Mouse (Mus musculus): ENCODE results near the gene Snx14. TPM values are rescaled to one million over a fixed set of nuclear protein-coding genes. Genes with fewer than 3 reads are reported as not detected.
"Not testable (repeated sequence)": the region's sequence is repeated elsewhere in the genome, so short reads cannot be mapped to it uniquely, and the experiment has no call there.

Snx14 gene
- polyA plus RNA-seq (2015; fragmentation: Nextera tagmentation; extraction: Ambion mirVana) = 31.3 and 35.2 TPM in 2 replicates

DNA sequence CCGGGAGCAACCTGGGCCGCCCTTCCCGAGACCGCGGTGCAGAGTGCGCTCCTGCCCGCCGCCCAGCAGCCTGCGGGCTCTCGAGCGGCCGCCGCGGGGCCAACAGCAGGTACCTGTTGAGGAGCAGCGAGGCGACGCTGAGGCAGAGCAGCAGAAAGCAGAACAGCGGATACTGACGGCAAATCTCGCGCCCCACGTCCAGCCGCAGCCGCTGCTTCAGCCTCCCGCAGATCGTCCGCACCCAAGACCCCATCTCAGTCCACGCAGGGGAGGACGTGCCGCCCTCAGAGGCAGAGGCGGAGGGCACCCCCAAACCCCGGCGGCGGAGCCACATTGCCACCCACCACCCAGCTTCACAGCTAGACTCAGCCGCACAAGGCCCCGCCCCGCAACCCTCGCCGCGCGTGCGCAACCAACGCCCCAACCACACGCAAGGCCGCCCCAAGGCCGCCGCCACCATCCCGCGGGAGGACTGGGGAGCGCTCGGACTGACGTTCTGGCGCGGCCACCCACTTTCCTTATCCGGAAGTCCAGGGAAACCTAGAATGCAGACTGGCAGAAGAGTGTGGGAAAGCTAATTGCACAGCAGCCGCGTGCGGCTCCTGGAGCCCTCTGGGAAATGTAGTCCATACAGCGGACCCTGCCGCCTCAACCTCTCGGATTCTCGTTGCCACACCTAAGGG lies at the start of gene Snx14:
Gene Snx14, minus strand, starts transcription at position 404 of the 683 bp plus-strand sequence.
- H3K27me3 ChIP-seq (replicated peaks) = no peaks in the 10 kb centered on the region
- peak; percentile 98 for ATAC-seq
- under 1% methylated on average over 62 of the region's 62 CpGs for whole genome bisulfite sequencing
- H3K9ac ChIP-seq = peak within 1 kb of the TSS; percentile 85
- peak within 1 kb of the TSS; percentile 80 for H3K4me2 ChIP-seq (replicated peaks)
- H3K4me1 ChIP-seq (replicated peaks) = peaks cover 2% of the 10 kb centered on the region; the same call in 1 of the 2 replicates
- H3K27ac ChIP-seq = peak within 1 kb of the TSS; percentile 93
- H3K36me3 ChIP-seq = no peaks in the 10 kb centered on the region
- H3K9me3 ChIP-seq = no peaks in the 10 kb centered on the region
- H3K4me3 ChIP-seq (replicated peaks) = peak within 1 kb of the TSS; percentile 76

DNA sequence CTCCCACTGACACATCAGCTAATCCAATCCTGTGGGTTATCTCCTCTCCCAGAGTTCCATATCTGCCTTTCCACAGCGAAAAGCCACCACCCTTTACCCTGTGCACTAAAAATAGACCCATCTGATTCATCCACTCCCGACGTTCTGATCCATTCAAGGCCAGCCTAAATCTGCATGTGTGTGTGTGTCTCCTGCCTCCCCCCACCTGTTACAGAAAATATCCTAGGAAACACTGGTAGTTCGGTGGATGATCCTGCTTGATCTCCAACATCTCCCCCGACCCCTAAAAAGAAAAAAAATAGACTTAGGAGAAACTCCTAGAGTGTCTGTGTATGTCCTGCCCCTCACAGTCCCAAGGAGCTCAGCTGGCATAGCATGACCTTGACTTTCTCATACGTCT lies 45.8 kb upstream of the Snx14 start:
- Histone ChIP-seq H3K27ac (no peak overlapping the region), H3K36me3 (no peaks in the 10 kb centered on the region), H3K4me3 (replicated peaks) (no peak overlapping the region), H3K4me2 (replicated peaks) (no peak overlapping the region), H3K9ac (no peak overlapping the region), H3K27me3 (replicated peaks) (no peaks in the 10 kb centered on the region), H3K9me3 (no peaks in the 10 kb centered on the region), H3K4me1 (replicated peaks) (no peaks in the 10 kb centered on the region)
- ATAC-seq = no peak
- 42% methylated on average over 6 of the region's 6 CpGs for WGBS

DNA sequence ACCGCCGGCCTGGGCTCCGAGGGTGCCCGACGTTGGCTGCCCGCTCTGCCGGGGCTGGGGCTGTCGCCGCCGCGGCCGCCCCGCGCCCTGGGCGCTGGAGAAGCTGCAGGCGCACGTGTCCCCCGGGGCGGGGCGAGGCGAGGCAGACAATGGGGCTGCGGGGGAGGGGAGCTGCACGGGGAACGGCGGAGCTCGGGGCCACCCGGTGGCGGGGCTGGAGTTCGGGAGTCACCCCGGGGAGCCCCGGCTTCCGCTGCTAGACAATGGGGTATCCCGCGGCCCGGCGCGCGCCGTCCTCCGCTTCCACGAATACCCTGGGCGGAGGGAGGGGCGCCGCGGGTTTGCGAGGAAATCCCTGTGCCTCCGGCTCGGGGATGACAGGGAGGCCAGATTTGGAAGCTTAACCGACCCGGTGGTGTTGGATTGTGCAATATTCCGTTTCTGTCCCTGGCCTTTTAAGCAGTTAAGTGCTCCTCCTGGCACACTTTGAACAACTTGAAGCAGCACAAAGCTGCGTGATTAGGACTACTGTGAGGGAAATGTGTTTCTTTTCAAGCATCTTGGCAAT lies 44.2 kb upstream of the Snx14 start:
- Histone ChIP-seq H3K4me2 (replicated peaks) (peak overlapping the region; percentile 63), H3K36me3 (no peaks in the 10 kb centered on the region), H3K9ac (peak overlapping the region; percentile 68), H3K4me1 (replicated peaks) (no peaks in the 10 kb centered on the region), H3K9me3 (no peaks in the 10 kb centered on the region), H3K27ac (peak overlapping the region; percentile 99), H3K27me3 (replicated peaks) (no peaks in the 10 kb centered on the region), H3K4me3 (replicated peaks) (peak overlapping the region; percentile 100)
- ATAC-seq = no peak
- WGBS = under 1% methylated on average over 43 of the region's 52 CpGs

DNA sequence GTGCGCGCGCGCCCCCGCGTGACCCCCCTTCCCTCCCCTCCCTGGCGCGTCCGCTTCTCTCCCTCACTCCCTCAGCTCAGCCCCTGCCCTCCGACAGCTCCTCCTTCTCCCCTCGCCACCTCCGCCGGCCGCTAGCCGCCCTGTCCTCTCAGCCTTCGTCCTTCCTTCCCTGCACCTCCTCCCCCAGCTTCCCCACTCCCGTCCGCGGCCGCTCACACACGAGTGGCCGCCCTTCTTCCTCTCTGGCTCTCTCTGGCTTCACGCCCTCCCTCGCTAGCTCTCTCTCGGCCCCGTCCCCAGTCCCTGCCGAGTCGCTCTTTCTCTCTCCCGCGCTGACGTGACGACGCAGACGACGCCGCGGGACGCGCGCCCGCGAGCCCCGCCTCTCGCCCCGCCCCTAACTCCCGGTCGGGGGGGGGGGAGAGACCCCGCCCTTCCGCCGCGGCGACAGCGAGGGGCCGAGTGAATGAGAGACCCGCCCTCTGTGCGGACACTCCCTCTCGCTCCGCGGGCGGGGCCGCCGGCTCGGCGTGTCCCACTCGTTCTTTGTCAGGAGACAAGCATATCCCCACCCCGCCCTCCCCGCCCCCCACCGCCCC lies 43.6 kb upstream of the Snx14 start, which contains the start of gene Syncrip:
Gene Syncrip, minus strand, starts transcription at position 345 of the 599 bp plus-strand sequence.
- Histone ChIP-seq H3K4me3 (replicated peaks) (peak within 1 kb of the TSS; percentile 100), H3K4me2 (replicated peaks) (peak within 1 kb of the TSS; percentile 63), H3K27ac (peak within 1 kb of the TSS; percentile 99), H3K9ac (peak within 1 kb of the TSS; percentile 96)
- H3K27me3 ChIP-seq (replicated peaks); H3K36me3 ChIP-seq; H3K4me1 ChIP-seq (replicated peaks); H3K9me3 ChIP-seq: not testable (repeated sequence)
- WGBS = under 1% methylated on average over 58 of the region's 68 CpGs
- ATAC-seq = peak; percentile 96

DNA sequence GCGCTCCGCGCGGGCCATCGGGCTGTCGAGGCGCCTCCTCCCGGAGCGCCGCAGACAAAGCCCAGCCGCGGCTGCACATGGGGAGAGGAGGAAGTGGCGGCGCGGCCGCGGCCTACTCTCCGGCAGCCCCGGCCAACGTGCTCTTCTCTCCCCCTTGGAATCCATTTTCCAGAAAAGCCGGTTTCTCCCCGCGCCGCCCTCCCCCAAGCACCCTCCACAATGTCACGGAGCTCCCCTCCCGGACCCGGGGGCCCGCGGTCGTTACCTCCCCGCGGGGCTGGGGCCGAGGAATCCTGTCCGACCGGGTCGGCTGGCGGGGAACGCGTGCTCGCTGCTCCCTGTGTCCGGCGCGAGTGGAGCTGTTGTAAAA lies 43.0 kb upstream of the Snx14 start:
- Histone ChIP-seq H3K9me3 (no peaks in the 10 kb centered on the region), H3K4me1 (replicated peaks) (no peaks in the 10 kb centered on the region), H3K27me3 (replicated peaks) (no peaks in the 10 kb centered on the region), H3K4me2 (replicated peaks) (peak overlapping the region; percentile 63; the same call in 1 of the 2 replicates), H3K9ac (peak overlapping the region; percentile 96), H3K4me3 (replicated peaks) (peak overlapping the region; percentile 100), H3K36me3 (peaks cover 4% of the 10 kb centered on the region; the same call in 1 of the 2 replicates), H3K27ac (peak overlapping the region; percentile 99)
- under 1% methylated on average over 38 of the region's 43 CpGs for WGBS
- ATAC-seq = peak; percentile 24

DNA sequence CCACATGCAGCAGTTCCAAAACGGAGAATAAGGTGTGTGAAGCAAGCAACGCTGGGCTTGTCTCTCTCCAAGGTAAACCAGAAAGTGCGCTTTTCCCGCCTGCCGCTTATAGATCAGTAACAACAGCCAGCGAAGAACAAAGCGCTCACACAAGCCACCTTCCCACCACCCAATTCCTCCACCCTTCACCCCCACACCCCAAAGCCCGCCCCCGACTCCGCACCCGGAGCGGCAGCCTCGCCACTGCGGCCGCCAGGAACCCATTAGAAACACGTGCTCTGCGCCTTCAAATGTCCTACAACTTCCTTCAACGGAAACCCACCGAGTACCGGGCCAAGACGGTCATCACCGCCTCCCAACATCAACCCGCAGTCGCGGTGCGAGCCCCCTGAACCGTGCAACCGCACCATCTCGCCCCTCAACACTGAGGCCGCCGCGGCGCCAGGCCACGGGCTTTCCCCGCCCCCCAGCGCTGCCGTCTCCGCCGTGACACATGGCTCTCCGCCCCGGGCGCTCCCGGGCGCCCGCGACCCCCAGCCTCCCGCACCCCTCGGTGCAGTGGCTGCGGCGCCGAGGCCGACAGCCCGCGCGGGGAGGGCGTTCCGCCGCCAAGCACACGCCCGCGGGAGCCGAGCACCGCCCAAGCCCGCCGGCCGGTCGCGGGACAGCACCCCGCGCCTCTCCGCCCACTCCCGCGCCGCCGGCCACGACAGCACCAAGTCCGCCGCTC lies 42.5 kb upstream of the Snx14 start:
- Histone ChIP-seq H3K4me3 (replicated peaks) (peak overlapping the region; percentile 100), H3K27ac (peak overlapping the region; percentile 99), H3K36me3 (peaks cover 4% of the 10 kb centered on the region; the same call in 1 of the 2 replicates), H3K27me3 (replicated peaks) (no peaks in the 10 kb centered on the region), H3K4me1 (replicated peaks) (no peaks in the 10 kb centered on the region), H3K9ac (peak overlapping the region; percentile 96), H3K4me2 (replicated peaks) (peak overlapping the region; percentile 63), H3K9me3 (no peaks in the 10 kb centered on the region)
- peak; percentile 12 for ATAC-seq
- under 1% methylated on average over 72 of the region's 78 CpGs for WGBS

DNA sequence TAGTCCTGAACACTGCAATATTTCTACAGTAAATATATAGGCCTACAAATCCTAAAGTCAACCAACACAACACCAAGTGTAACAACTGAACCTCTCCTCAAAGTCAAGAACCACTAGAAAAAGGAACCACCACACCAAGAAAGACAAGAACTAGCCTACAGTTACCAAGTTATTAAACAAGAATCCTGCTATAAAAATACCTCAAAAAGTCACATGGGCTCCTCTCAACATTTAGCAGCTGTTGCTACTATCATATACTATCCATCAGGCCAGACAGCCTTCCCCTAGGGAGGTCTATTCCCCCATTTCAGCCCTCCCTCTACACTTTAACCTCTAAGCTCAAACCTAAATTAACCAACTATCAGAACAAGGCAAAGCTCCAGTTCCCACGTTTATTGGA lies 41.4 kb upstream of the Snx14 start:
- no peak overlapping the region for H3K27ac ChIP-seq
- H3K36me3 ChIP-seq = peaks cover 4% of the 10 kb centered on the region; the same call in 1 of the 2 replicates
- H3K4me3 ChIP-seq (replicated peaks) = peak overlapping the region; percentile 100
- no peaks in the 10 kb centered on the region for H3K9me3 ChIP-seq
- WGBS = 2% methylated on average over 1 of the region's 1 CpGs
- H3K4me2 ChIP-seq (replicated peaks) = peak overlapping the region; percentile 63
- no peak for ATAC-seq
- no peak overlapping the region for H3K9ac ChIP-seq
- no peaks in the 10 kb centered on the region for H3K4me1 ChIP-seq (replicated peaks)
- H3K27me3 ChIP-seq (replicated peaks) = no peaks in the 10 kb centered on the region

DNA sequence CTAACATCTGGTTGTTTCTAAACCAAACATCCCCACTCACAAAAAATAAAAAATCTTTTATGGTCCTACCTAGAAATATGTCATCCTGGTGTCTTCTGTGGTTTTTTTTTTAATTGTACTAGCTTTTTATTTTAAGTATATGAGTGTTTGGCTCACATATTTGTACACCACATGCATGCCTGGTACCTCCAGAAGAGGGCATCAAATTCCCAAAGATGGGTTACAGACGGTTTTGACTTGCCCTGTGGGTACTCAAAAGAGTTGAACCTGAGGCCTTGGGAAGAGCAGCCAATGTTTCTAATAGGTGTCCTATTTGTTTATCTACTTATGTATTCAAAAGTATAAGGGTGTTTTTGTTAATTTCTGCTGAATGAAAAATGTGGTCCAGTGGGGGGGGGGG lies 37.4 kb upstream of the Snx14 start:
- WGBS = 59% methylated on average over 1 of the region's 1 CpGs
- H3K9ac ChIP-seq = no peak overlapping the region

DNA sequence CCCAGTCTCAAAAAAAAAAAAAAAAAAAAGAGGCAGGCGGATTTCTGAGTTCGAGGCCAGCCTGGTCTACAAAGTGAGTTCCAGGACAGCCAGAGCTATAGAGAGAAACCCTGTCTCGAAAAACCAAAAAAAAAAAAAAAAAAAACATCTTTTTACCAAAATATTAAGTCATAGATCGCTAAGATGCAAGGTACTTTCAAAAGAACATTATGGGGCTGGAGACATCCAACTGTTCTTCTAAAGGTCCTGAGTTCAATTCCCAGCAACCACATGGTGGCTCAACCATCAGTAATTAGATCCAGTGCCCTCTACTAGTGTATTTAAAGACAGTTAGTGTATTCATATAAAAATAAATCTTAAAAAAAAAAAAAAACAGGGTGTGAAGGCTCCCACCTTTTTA lies 22.3 kb upstream of the Snx14 start:
- not testable (repeated sequence) for H3K4me3 ChIP-seq (replicated peaks); H3K4me2 ChIP-seq (replicated peaks); H3K4me1 ChIP-seq (replicated peaks); ATAC-seq; H3K27ac ChIP-seq; H3K9me3 ChIP-seq; H3K9ac ChIP-seq; H3K27me3 ChIP-seq (replicated peaks)
- 84% methylated on average over 4 of the region's 4 CpGs for WGBS
- H3K36me3 ChIP-seq = peaks cover 10% of the 10 kb centered on the region

More for the DNA sequence above, 37.4 kb upstream of the Snx14 start:
- H3K27ac ChIP-seq = no peak overlapping the region
- ATAC-seq = no peak
- no peak overlapping the region for H3K4me2 ChIP-seq (replicated peaks)
- no peaks in the 10 kb centered on the region for H3K27me3 ChIP-seq (replicated peaks)
- H3K4me1 ChIP-seq (replicated peaks) = no peaks in the 10 kb centered on the region
- H3K36me3 ChIP-seq = peaks cover 12% of the 10 kb centered on the region
- no peak overlapping the region for H3K4me3 ChIP-seq (replicated peaks)
- H3K9me3 ChIP-seq = no peaks in the 10 kb centered on the region

DNA sequence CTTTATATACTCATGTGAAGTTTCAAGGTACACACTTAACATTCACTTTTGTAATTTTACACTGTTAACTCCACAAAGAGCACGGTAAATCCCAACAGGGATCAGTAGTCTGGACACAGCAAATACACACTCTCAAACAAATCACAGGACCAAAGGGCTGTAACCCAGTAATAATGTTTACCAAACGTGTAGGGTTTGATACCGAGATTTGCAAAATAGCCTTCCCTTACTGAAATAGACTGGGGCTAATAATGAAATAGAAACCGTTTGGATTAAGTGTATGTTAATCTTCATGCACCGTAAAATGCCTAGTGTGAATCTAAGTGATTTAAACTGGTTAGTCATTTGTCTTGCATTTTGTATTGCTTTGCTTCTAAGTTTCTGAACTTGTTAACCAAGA lies 1.2 kb upstream of the Snx14 start:
- Histone ChIP-seq H3K4me2 (replicated peaks) (peak overlapping the region; percentile 80; the same call in 1 of the 2 replicates), H3K4me1 (replicated peaks) (peaks cover 2% of the 10 kb centered on the region; the same call in 1 of the 2 replicates), H3K9ac (no peak overlapping the region), H3K9me3 (no peaks in the 10 kb centered on the region), H3K27ac (no peak overlapping the region), H3K4me3 (replicated peaks) (no peak overlapping the region), H3K36me3 (0 out of 2 replicates have a peak, but pooled peaks cover 3% of the 10 kb centered on the region), H3K27me3 (replicated peaks) (no peaks in the 10 kb centered on the region)
- no peak for ATAC-seq
- WGBS = 19% methylated on average over 5 of the region's 5 CpGs

DNA sequence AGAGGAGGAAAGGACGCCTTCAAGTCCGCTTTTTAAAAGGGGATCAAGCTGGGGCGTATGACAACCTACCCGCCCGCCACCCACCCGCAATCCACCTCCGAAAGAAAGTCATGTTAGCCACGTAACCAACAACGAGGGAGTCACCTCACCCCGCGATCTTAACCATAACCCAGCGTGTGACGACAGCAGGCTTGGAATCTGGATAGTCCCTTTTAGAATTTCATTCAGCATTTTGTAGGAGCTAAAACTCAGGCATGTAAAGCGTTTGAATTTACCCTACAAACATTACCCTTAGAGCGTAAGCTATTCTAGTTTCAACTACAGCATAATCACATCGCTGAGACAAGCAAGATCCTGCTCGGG lies 461 bp upstream of the Snx14 start:
- Histone ChIP-seq H3K9me3 (no peaks in the 10 kb centered on the region), H3K4me2 (replicated peaks) (peak overlapping the region; percentile 80), H3K27me3 (replicated peaks) (no peaks in the 10 kb centered on the region), H3K4me3 (replicated peaks) (peak overlapping the region; percentile 76), H3K4me1 (replicated peaks) (peaks cover 2% of the 10 kb centered on the region; the same call in 1 of the 2 replicates), H3K9ac (peak overlapping the region; percentile 85), H3K27ac (peak overlapping the region; percentile 93), H3K36me3 (no peaks in the 10 kb centered on the region)
- under 1% methylated on average over 17 of the region's 17 CpGs for WGBS
- ATAC-seq = peak; percentile 8

DNA sequence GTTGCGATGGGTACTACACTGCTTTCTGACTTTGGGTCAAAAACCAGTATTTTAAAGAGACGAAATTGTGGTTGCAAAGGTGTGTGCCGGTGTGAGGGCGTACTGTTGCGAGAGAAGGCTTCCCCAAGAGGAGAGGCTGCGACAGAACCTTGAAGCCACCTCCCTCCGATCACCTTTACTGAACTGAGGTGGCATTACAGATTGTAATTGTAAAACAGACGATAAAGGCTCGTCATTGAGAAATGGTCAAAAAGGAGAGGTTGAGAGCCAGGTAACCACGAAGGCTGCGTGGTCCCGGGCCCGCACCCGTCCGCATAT lies 562 bp downstream of the Snx14 start:
- peaks cover 2% of the 10 kb centered on the region; the same call in 1 of the 2 replicates for H3K4me1 ChIP-seq (replicated peaks)
- no peaks in the 10 kb centered on the region for H3K27me3 ChIP-seq (replicated peaks)
- H3K9ac ChIP-seq = peak overlapping the region; percentile 85
- peak; percentile 15 for ATAC-seq
- H3K36me3 ChIP-seq = no peaks in the 10 kb centered on the region
- H3K4me2 ChIP-seq (replicated peaks) = peak overlapping the region; percentile 80
- H3K27ac ChIP-seq = peak overlapping the region; percentile 93
- H3K9me3 ChIP-seq = no peaks in the 10 kb centered on the region
- H3K4me3 ChIP-seq (replicated peaks) = peak overlapping the region; percentile 76
- under 1% methylated on average over 15 of the region's 15 CpGs for WGBS

All from intestine, embryonic 15.5 days (tissue).